Mouse (Mus musculus) lung, postnatal 0 days (tissue): ENCODE data around the gene Dhh.

Source experiments
- CTCF ChIP-seq: IDR thresholded peaks from 2 replicates; pipeline ENCODE4 v1.5.1; 2016; ENCODE audit warnings: antibody characterized with exemption, mild to moderate bottlenecking
- EP300 ChIP-seq: IDR thresholded peaks from 2 replicates; pipeline ENCODE4 v1.6.1; 2016; ENCODE audit warnings: antibody characterized with exemption, mild to moderate bottlenecking, control low read depth

- no peak for TF ChIP-seq CTCF
- no peak for TF ChIP-seq EP300
Observed at GRCm38 (mm10) chr15:98849956-98850600, 48.3 kb downstream of the Dhh start.
